Mouse (Mus musculus): ENCODE measurements at regions not wholly inside any gene's neighbourhood (a gene's known extent, or its start where the extent isn't known, plus 50 kb on each side); places are given as distances from the start of the nearest gene placed in this dataset.

- Histone ChIP-seq H3K27ac (ENCODE audit: control insufficient read depth, low read depth, low read length) (no peak overlapping the region), H3K9me3 (replicated peaks; ENCODE audit: insufficient read depth, low read length) (no peaks in the 10 kb centered on the region), H3K4me3 (ENCODE audit: control insufficient read depth in 1 of 2, insufficient read depth in 1 of 2, low read depth in 2 of 2, low read length in 2 of 2) (no peak overlapping the region), H3K27me3 (ENCODE audit: control insufficient read depth in 1 of 2, insufficient read depth in 2 of 2, low read length in 2 of 2) (no peaks in the 10 kb centered on the region), H3K36me3 (ENCODE audit: control insufficient read depth in 1 of 2, insufficient read depth in 2 of 2, low read length in 2 of 2) (no peaks in the 10 kb centered on the region), H3K79me2 (ENCODE audit: control insufficient read depth, insufficient read depth, low read length, poor library complexity) (no peaks in the 10 kb centered on the region), H3K4me1 (ENCODE audit: control insufficient read depth in 1 of 2, insufficient read depth in 2 of 2, low read length in 2 of 2) (no peaks in the 10 kb centered on the region), H3K9ac (ENCODE audit: control insufficient read depth, low read depth, low read length, poor library complexity, severe bottlenecking) (no peak overlapping the region)
- no peak for TF ChIP-seq NELFE (IDR thresholded peaks at IDR 0.05; ENCODE audit: low read depth, low read length)
- TF ChIP-seq MYC (IDR thresholded peaks at IDR 0.05; ENCODE audit: low read depth, low read length) = no peak
- no peak for TF ChIP-seq KAT2A (conservative IDR thresholded peaks at IDR 0.05; ENCODE audit: low read depth, low read length)
- no peak for TF ChIP-seq USF2 (IDR thresholded peaks at IDR 0.05; ENCODE audit: borderline replicate concordance in 1 of 2, insufficient read depth in 1 of 2, low read depth in 1 of 2, low read length in 2 of 2)
- no peak for TF ChIP-seq CHD1 (IDR thresholded peaks at IDR 0.05; ENCODE audit: low read depth, low read length)
- TF ChIP-seq RCOR1 (IDR thresholded peaks at IDR 0.05; ENCODE audit: low read depth, low read length) = no peak
- no peak for TF ChIP-seq ZMIZ1 (IDR thresholded peaks at IDR 0.05; ENCODE audit: low read depth, low read length)
- TF ChIP-seq NRF1 (IDR thresholded peaks at IDR 0.05; ENCODE audit: insufficient read depth, low read depth, low read length, poor library complexity, severe bottlenecking) = no peak
- TF ChIP-seq TAL1 (IDR thresholded peaks at IDR 0.05; ENCODE audit: low read length) = no peak
- no peak for TF ChIP-seq ELF1 (IDR thresholded peaks at IDR 0.05; ENCODE audit: low read depth, low read length)
- TF ChIP-seq SMC3 (IDR thresholded peaks at IDR 0.05; ENCODE audit: low read depth, low read length) = no peak
- TF ChIP-seq ZNF384 (IDR thresholded peaks at IDR 0.05; ENCODE audit: low read depth, low read length) = no peak
- no peak for TF ChIP-seq JUND (IDR thresholded peaks at IDR 0.05; ENCODE audit: low read depth, low read length)
- TF ChIP-seq SIN3A (IDR thresholded peaks at IDR 0.05; ENCODE audit: low read length) = no peak
- TF ChIP-seq MAZ (IDR thresholded peaks at IDR 0.05; ENCODE audit: low read depth, low read length) = no peak
- no peak for TF ChIP-seq EP300 (IDR thresholded peaks at IDR 0.05; ENCODE audit: low read depth in 1 of 2, low read length in 2 of 2)
- no peak for TF ChIP-seq TBP (IDR thresholded peaks at IDR 0.05; ENCODE audit: low read depth, low read length)
- TF ChIP-seq MAX (IDR thresholded peaks at IDR 0.05; ENCODE audit: low read length) = no peak
- TF ChIP-seq GABPA (IDR thresholded peaks at IDR 0.05; ENCODE audit: low read depth, low read length) = no peak
- TF ChIP-seq MEF2A (IDR thresholded peaks at IDR 0.05; ENCODE audit: extremely low read depth, insufficient replicate concordance, low read depth, low read length, poor library complexity, severe bottlenecking) = no peak
- no peak for DNase-seq (ENCODE audit: low read depth, low spot score)
Observed at GRCm38 (mm10) chr12:107050891-107051635, 437.4 kb upstream of the 3110018I06Rik start.

GRCm38 (mm10) chr12:107052136-107052535, 436.3 kb upstream of the 3110018I06Rik start:
- H3K27me3 ChIP-seq (ENCODE audit: control insufficient read depth in 1 of 2, insufficient read depth in 2 of 2, low read length in 2 of 2) = no peaks in the 10 kb centered on the region
- DNase-seq (ENCODE audit: low read depth, low spot score) = no peak
- H3K27ac ChIP-seq (ENCODE audit: control insufficient read depth, low read depth, low read length) = no peak overlapping the region
- H3K4me3 ChIP-seq (ENCODE audit: control insufficient read depth in 1 of 2, insufficient read depth in 1 of 2, low read depth in 2 of 2, low read length in 2 of 2) = no peak overlapping the region
- TF ChIP-seq POLR2A (IDR thresholded peaks at IDR 0.05; ENCODE audit: control insufficient read depth in 1 of 2, insufficient read depth in 1 of 2, low read depth in 1 of 2, low read length in 2 of 2, poor library complexity in 1 of 2) = no peak
- no peak for TF ChIP-seq UBTF (IDR thresholded peaks at IDR 0.05; ENCODE audit: borderline replicate concordance, insufficient read depth, low read depth, low read length)
- TF ChIP-seq MAFK (IDR thresholded peaks at IDR 0.05; ENCODE audit: borderline replicate concordance, low read depth, low read length) = no peak
- TF ChIP-seq GATA1 (IDR thresholded peaks at IDR 0.05; ENCODE audit: low read depth, low read length) = no peak
- TF ChIP-seq SIN3A (IDR thresholded peaks at IDR 0.05; ENCODE audit: low read length) = no peak
- TF ChIP-seq RCOR1 (IDR thresholded peaks at IDR 0.05; ENCODE audit: low read depth, low read length) = no peak
- no peak for TF ChIP-seq CTCF (IDR thresholded peaks at IDR 0.05 in 2 of 3, conservative IDR thresholded peaks at IDR 0.05 in 1 of 3; ENCODE audit: control insufficient read depth in 1 of 3, insufficient read depth in 1 of 3, low read depth in 2 of 3, low read length in 3 of 3, poor library complexity in 1 of 3, severe bottlenecking in 1 of 3)
- no peak for TF ChIP-seq SMC3 (IDR thresholded peaks at IDR 0.05; ENCODE audit: low read depth, low read length)
- TF ChIP-seq HCFC1 (IDR thresholded peaks at IDR 0.05; ENCODE audit: low read depth, low read length) = no peak
- no peak for TF ChIP-seq NRF1 (IDR thresholded peaks at IDR 0.05; ENCODE audit: insufficient read depth, low read depth, low read length, poor library complexity, severe bottlenecking)
- H3K79me2 ChIP-seq (ENCODE audit: control insufficient read depth, insufficient read depth, low read length, poor library complexity) = no peaks in the 10 kb centered on the region
- H3K36me3 ChIP-seq (ENCODE audit: control insufficient read depth in 1 of 2, insufficient read depth in 2 of 2, low read length in 2 of 2) = no peaks in the 10 kb centered on the region
- H3K9me3 ChIP-seq (replicated peaks; ENCODE audit: insufficient read depth, low read length) = no peaks in the 10 kb centered on the region
- no peaks in the 10 kb centered on the region for H3K4me1 ChIP-seq (ENCODE audit: control insufficient read depth in 1 of 2, insufficient read depth in 2 of 2, low read length in 2 of 2)
- H3K9ac ChIP-seq (ENCODE audit: control insufficient read depth, low read depth, low read length, poor library complexity, severe bottlenecking) = no peak overlapping the region
